Mouse (Mus musculus) fat pad, adult 2 months (tissue): Measurements from ENCODE around the gene Copg2.

Experiments used
- DNase-seq: peaks from one replicate; pipeline ENCODE4 v3.0.0-alpha.2; 2011; ENCODE audit warnings: low read depth, low spot score; ENCODE audit errors: extremely low read depth

Copg2 gene

GRCm38 (mm10) chr6:30896195-30896985, at the start of gene Copg2:
TSS of gene Copg2 (minus strand) at chr6:30896794.
- no peak for DNase-seq

GRCm38 (mm10) chr6:30939264-30939663, 42.7 kb upstream of the Copg2 start:
- DNase-seq: no peak

- no peak for DNase-seq
These were observed 26.2 kb upstream of the Copg2 start for GRCm38 (mm10) chr6:30922821-30923220.

- DNase-seq: no peak
These were observed 25.2 kb upstream of the Copg2 start for GRCm38 (mm10) chr6:30921826-30922225.

GRCm38 (mm10) chr6:30920834-30921675, 24.5 kb upstream of the Copg2 start:
- no peak for DNase-seq

GRCm38 (mm10) chr6:30915473-30915872, 18.9 kb upstream of the Copg2 start, which contains the start of gene Tsga13:
TSS of gene Tsga13 (minus strand) at chr6:30915573.
- DNase-seq: no peak

- DNase-seq: no peak
These were observed 11.4 kb upstream of the Copg2 start for GRCm38 (mm10) chr6:30907970-30908369.

GRCm38 (mm10) chr6:30904911-30905310, 8.3 kb upstream of the Copg2 start:
- no peak for DNase-seq

GRCm38 (mm10) chr6:30904033-30904432, 7.4 kb upstream of the Copg2 start:
- DNase-seq: no peak

GRCm38 (mm10) chr6:30897520-30897919, 926 bp upstream of the Copg2 start:
- no peak for DNase-seq

GRCm38 (mm10) chr6:30896986-30897327, 363 bp upstream of the Copg2 start:
- DNase-seq: no peak

- DNase-seq: no peak
These were observed 787 bp downstream of the Copg2 start for GRCm38 (mm10) chr6:30895819-30896194.

GRCm38 (mm10) chr6:30893081-30893480, 3.5 kb downstream of the Copg2 start:
- DNase-seq: no peak

GRCm38 (mm10) chr6:30891761-30892160, 4.8 kb downstream of the Copg2 start:
- no peak for DNase-seq

GRCm38 (mm10) chr6:30884856-30885255, 11.7 kb downstream of the Copg2 start:
- no peak for DNase-seq

GRCm38 (mm10) chr6:30883491-30883890, 13.1 kb downstream of the Copg2 start:
- no peak for DNase-seq

- no peak for DNase-seq
These were observed 19.9 kb downstream of the Copg2 start for GRCm38 (mm10) chr6:30876661-30877060.

- no peak for DNase-seq
These were observed 30.1 kb downstream of the Copg2 start for GRCm38 (mm10) chr6:30866501-30866900.

GRCm38 (mm10) chr6:30865031-30865678, 31.4 kb downstream of the Copg2 start:
- no peak for DNase-seq

- DNase-seq: no peak
These were observed 40.6 kb downstream of the Copg2 start for GRCm38 (mm10) chr6:30855956-30856355.

- no peak for DNase-seq
These were observed 41.4 kb downstream of the Copg2 start for GRCm38 (mm10) chr6:30855205-30855604.

- DNase-seq: no peak
These were observed 46.8 kb downstream of the Copg2 start for GRCm38 (mm10) chr6:30849818-30850217.
